Mouse (Mus musculus): Measurements from ENCODE around the gene Cd48.

DNA sequence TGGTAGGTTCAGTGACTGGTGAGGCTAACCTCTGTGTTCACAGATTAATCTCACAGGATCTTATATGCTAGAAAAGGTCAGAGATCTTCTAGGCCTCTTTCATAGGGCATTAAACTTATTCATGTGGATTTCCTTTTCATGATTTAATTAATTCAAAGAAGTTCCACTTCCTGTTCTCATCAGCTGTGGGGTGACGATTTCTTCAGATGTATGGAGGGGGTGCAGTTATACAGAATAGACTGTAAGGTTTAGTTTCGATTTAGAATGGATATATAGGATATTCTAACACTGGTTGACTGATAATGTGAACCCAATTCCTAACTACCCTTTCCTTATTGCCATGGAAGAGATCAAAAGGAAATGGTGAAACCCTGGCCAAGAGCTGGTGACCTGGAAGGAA, 20.3 kb upstream of the Cd48 start:
- no peak for TF ChIP-seq POLR2A (IDR thresholded peaks at IDR 0.05; ENCODE audit: insufficient read length, low read depth)
- no peak for TF ChIP-seq USF1 (IDR thresholded peaks at IDR 0.05; ENCODE audit: low read depth)
- no peak for TF ChIP-seq CEBPB (IDR thresholded peaks at IDR 0.05; ENCODE audit: insufficient read depth, poor library complexity, severe bottlenecking)

All from myocyte (in vitro differentiated cells).